ENCODE assay signal across 7 mouse cellular contexts in the genomic region with DNA sequence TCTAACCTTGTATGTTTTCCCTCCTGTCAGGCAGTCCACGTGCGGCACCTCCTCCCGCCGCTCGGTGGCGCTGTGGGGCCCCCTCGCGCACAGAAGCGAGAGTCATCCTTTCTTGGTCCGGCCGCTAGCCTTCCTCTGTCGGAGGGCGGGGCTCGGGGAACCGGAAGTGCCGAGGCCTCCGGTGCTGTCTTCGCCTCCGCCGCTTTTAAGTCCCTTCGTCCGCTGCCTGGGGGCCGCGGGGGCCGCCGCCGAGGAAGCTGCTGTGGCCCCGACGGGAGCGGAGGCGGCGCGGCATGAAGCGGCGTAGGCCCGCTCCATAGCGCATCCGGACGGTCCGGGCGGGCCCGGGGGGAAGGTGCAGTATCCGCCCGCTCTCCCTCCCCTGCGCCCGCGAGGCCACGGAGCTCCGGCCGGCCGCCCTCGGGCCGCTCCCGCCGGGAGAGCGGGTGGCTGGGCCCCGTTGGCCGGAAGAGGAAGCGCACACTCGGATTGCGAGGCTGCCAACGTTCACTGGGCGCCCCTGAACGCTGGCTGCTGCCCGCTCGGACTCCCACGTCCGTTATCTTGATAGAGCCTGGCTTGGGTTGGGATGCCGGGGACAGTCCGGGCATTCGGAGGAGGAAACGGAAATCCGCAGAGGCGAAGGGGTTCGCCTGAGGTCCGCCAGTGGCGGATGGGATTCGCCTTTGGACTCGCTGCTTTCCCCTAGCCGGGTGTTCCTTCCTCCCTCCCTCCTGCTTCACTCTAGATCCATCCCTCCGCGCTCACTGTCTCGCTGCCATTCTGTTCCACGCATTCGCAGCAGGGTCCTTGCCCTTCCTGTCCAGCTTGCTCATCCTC. TPM values are rescaled to one million over a fixed set of nuclear protein-coding genes. Genes with fewer than 3 reads are reported as not detected.
DNase-seq lines count a peak whose midpoint lies in the region; ATAC-seq lines count a peak whose summit lies in the region.

TSS of gene Dpp8 (plus strand) at position 146 of the 840 bp plus-strand sequence.

- H3K4me2 ChIP-seq in midbrain, embryonic 13.5 days (replicated peaks), result peak within 1 kb of the TSS; percentile 98

- WGBS in embryonic facial prominence, embryonic 10.5 days, result under 1% methylated on average over 85 of the region's 85 CpGs
- WGBS in limb, embryonic 10.5 days, result under 1% methylated on average over 85 of the region's 85 CpGs
- WGBS in midbrain, embryonic 13.5 days, result under 1% methylated on average over 77 of the region's 85 CpGs

- H3K9me3 ChIP-seq in embryonic facial prominence, embryonic 10.5 days, result no peaks in the 10 kb centered on the region
- H3K9me3 ChIP-seq in limb, embryonic 10.5 days (replicated peaks), result no peaks in the 10 kb centered on the region
- no peaks in the 10 kb centered on the region for H3K9me3 ChIP-seq in midbrain, embryonic 13.5 days

- H3K4me3 ChIP-seq in embryonic facial prominence, embryonic 10.5 days, result peak within 1 kb of the TSS; percentile 96
- H3K4me3 ChIP-seq in limb, embryonic 10.5 days, result peak within 1 kb of the TSS; percentile 97
- H3K4me3 ChIP-seq in midbrain, embryonic 13.5 days (replicated peaks), result peak within 1 kb of the TSS; percentile 98

- H3K36me3 ChIP-seq in embryonic facial prominence, embryonic 10.5 days (replicated peaks), result peaks cover 20% of the 10 kb centered on the region
- H3K36me3 ChIP-seq in limb, embryonic 10.5 days, result peaks cover 23% of the 10 kb centered on the region
- peaks cover 16% of the 10 kb centered on the region for H3K36me3 ChIP-seq in midbrain, embryonic 13.5 days

- H3K27ac ChIP-seq in embryonic facial prominence, embryonic 10.5 days (replicated peaks), result peak within 1 kb of the TSS; percentile 96
- peak within 1 kb of the TSS; percentile 96 for H3K27ac ChIP-seq in limb, embryonic 10.5 days
- peak within 1 kb of the TSS; percentile 89 for H3K27ac ChIP-seq in midbrain, embryonic 13.5 days

- peaks cover 20% of the 10 kb centered on the region for H3K4me1 ChIP-seq in embryonic facial prominence, embryonic 10.5 days
- H3K4me1 ChIP-seq in limb, embryonic 10.5 days, result peaks cover 13% of the 10 kb centered on the region
- peaks cover 22% of the 10 kb centered on the region for H3K4me1 ChIP-seq in midbrain, embryonic 13.5 days (replicated peaks)

- peak; percentile 97 for DNase-seq in adrenal gland, postnatal 10 days
- peak; percentile 94 for DNase-seq in embryonic facial prominence, embryonic 10.5 days (ENCODE audit: low spot score)
- peak; percentile 92 for DNase-seq in kidney, adult 11 months
- DNase-seq in limb, embryonic 10.5 days (ENCODE audit: low spot score), result peak; percentile 96
- DNase-seq in spleen, adult 12 weeks (ENCODE audit: low spot score), result peak; percentile 90

- ATAC-seq in granulocyte monocyte progenitor cell, adult 5-6 weeks (replicated peaks; ENCODE audit: poor library complexity, severe bottlenecking), result peak; percentile 92
- peak; percentile 95 for ATAC-seq in midbrain, embryonic 13.5 days

- H3K9ac ChIP-seq in midbrain, embryonic 13.5 days (replicated peaks), result peak within 1 kb of the TSS; percentile 99

- no peaks in the 10 kb centered on the region for H3K27me3 ChIP-seq in embryonic facial prominence, embryonic 10.5 days (replicated peaks; ENCODE audit: low read depth, poor library complexity, severe bottlenecking)
- no peaks in the 10 kb centered on the region for H3K27me3 ChIP-seq in limb, embryonic 10.5 days (ENCODE audit: low read depth, poor library complexity, severe bottlenecking)
- no peaks in the 10 kb centered on the region for H3K27me3 ChIP-seq in midbrain, embryonic 13.5 days

RNA-seq across cellular contexts. Expression of gene Dpp8, which starts in this region (rescaled TPM):
- total RNA-seq in adrenal gland, postnatal 10 days (2021), result 10 to 100 TPM; 74.0 to 86.7 TPM
- polyA plus RNA-seq in embryonic facial prominence, embryonic 10.5 days (2016; fragmentation: Nextera tagmentation; extraction: Ambion mirVana), result 37.8 and 37.9 TPM in 2 replicates
- 78.6 and 82.8 TPM in 2 replicates for total RNA-seq in granulocyte monocyte progenitor cell, adult 5-6 weeks (2014; fragmentation: Nextera tagmentation)
- 86.4 and 93.8 TPM in 2 replicates for total RNA-seq in granulocyte monocyte progenitor cell, adult 5-6 weeks (2017)
- polyA plus RNA-seq in limb, embryonic 10.5 days (2016; fragmentation: Nextera tagmentation; extraction: Ambion mirVana), result 36.7 and 43.3 TPM in 2 replicates
- 40.4 and 45.5 TPM in 2 replicates for polyA plus RNA-seq in midbrain, embryonic 13.5 days (2015; fragmentation: Nextera tagmentation; extraction: Ambion mirVana)

Comparison
In these comparisons a context has a peak if more than half of its experiments do, and no peak if none do; other contexts are left out.
1. Peak in every context shown above with its lines: DNase-seq, ATAC-seq, H3K4me3 ChIP-seq and H3K27ac ChIP-seq.